Mouse (Mus musculus) ES-Bruce4 (cell line): ENCODE measurements around the gene Iqck. TPM values are rescaled to one million over a fixed set of nuclear protein-coding genes. Genes with fewer than 3 reads are reported as not detected.

Experiments
- H3K27ac ChIP-seq: 2 replicates; pipeline ENCODE4 v1.5.1; 2012; ENCODE audit warnings: low read length, inconsistent platforms; ENCODE audit not compliant: insufficient read depth
- H3K27me3 ChIP-seq: 2 replicates; pipeline ENCODE4 v1.6.1; 2012; ENCODE audit warnings: mild to moderate bottlenecking, low read length, inconsistent platforms; ENCODE audit not compliant: control insufficient read depth, poor library complexity, insufficient read depth, severe bottlenecking
- H3K36me3 ChIP-seq: 2 replicates; pipeline ENCODE4 v1.6.1; 2012; ENCODE audit warnings: inconsistent platforms, mild to moderate bottlenecking, low read length, moderate library complexity; ENCODE audit not compliant: control insufficient read depth, poor library complexity, insufficient read depth, severe bottlenecking
- H3K4me1 ChIP-seq: one replicate; pipeline ENCODE4 v1.8.1; 2011; ENCODE audit warnings: low read length; ENCODE audit not compliant: control insufficient read depth, insufficient read depth
- H3K4me3 ChIP-seq: 2 replicates; pipeline ENCODE4 v1.5.1; 2011; ENCODE audit warnings: low read depth, mild to moderate bottlenecking, low read length
- H3K9ac ChIP-seq: 2 replicates; pipeline ENCODE4 v1.6.1; 2012; ENCODE audit warnings: low read depth, mild to moderate bottlenecking, inconsistent platforms; ENCODE audit not compliant: poor library complexity, severe bottlenecking
- H3K9me3 ChIP-seq: replicated peaks from 2 replicates; pipeline ENCODE4 v1.6.1; 2012; ENCODE audit warnings: mild to moderate bottlenecking, low read length, inconsistent platforms; ENCODE audit not compliant: control insufficient read depth, poor library complexity, insufficient read depth, severe bottlenecking
- CTCF ChIP-seq: IDR thresholded peaks from one replicate; pipeline ENCODE4 v1.8.1; 2011; ENCODE audit warnings: low read depth, low read length
- EP300 ChIP-seq: IDR thresholded peaks from 2 replicates; pipeline ENCODE4 v1.6.1; 2011; ENCODE audit warnings: low read depth, low read length; ENCODE audit not compliant: insufficient read depth
- POLR2A ChIP-seq: IDR thresholded peaks from one replicate; pipeline ENCODE4 v1.8.1; 2011; ENCODE audit warnings: low read length; ENCODE audit not compliant: insufficient read depth
- polyA plus RNA-seq: library from polyadenylated mRNA; stranded (reverse); fragments of >200 nt; gene quantifications from 2 replicates; pipeline ENCODE4 v1.2.4, GENCODE M21; 2011; ENCODE audit warnings: low read depth; ENCODE audit not compliant: missing spikeins, insufficient read depth, insufficient read length

Gene Iqck
- polyA plus RNA-seq, 1 experiment: 0.73 TPM

- no peak overlapping the region for H3K9ac ChIP-seq
- H3K4me1 ChIP-seq: no peaks in the 10 kb centered on the region
- H3K9me3 ChIP-seq: no peaks in the 10 kb centered on the region
- no peak for TF ChIP-seq CTCF
- H3K4me3 ChIP-seq: no peak overlapping the region
- no peaks in the 10 kb centered on the region for H3K36me3 ChIP-seq
- no peak overlapping the region for H3K27ac ChIP-seq
- H3K27me3 ChIP-seq: no peaks in the 10 kb centered on the region
Measured at GRCm38 (mm10) chr7:118837901-118838300, 17.7 kb upstream of the Iqck start.

GRCm38 (mm10) chr7:118841030-118841745 is 14.4 kb upstream of the Iqck start:
- Histone ChIP-seq H3K4me1 (no peaks in the 10 kb centered on the region), H3K27me3 (no peaks in the 10 kb centered on the region), H3K4me3 (no peak overlapping the region), H3K9ac (no peak overlapping the region), H3K36me3 (peaks cover 30% of the 10 kb centered on the region), H3K9me3 (no peaks in the 10 kb centered on the region), H3K27ac (no peak overlapping the region)
- TF ChIP-seq EP300 (no peak), CTCF (no peak), POLR2A (no peak)

GRCm38 (mm10) chr7:118841796-118842195 is 13.8 kb upstream of the Iqck start:
- H3K4me3 ChIP-seq: no peak overlapping the region
- no peaks in the 10 kb centered on the region for H3K27me3 ChIP-seq
- no peaks in the 10 kb centered on the region for H3K4me1 ChIP-seq
- TF ChIP-seq POLR2A (no peak), CTCF (no peak), EP300 (no peak)
- H3K9ac ChIP-seq: no peak overlapping the region
- no peaks in the 10 kb centered on the region for H3K9me3 ChIP-seq
- H3K27ac ChIP-seq: peak overlapping the region; percentile 0; the same call in 1 of the 2 replicates
- H3K36me3 ChIP-seq: peaks cover 36% of the 10 kb centered on the region

- H3K4me1 ChIP-seq: no peaks in the 10 kb centered on the region
- H3K9ac ChIP-seq: no peak overlapping the region
- H3K36me3 ChIP-seq: peaks cover 45% of the 10 kb centered on the region
- no peaks in the 10 kb centered on the region for H3K9me3 ChIP-seq
- H3K27me3 ChIP-seq: no peaks in the 10 kb centered on the region
- no peak overlapping the region for H3K4me3 ChIP-seq
- TF ChIP-seq CTCF: no peak
- no peak for TF ChIP-seq POLR2A
- TF ChIP-seq EP300: no peak
- H3K27ac ChIP-seq: no peak overlapping the region
Measured at GRCm38 (mm10) chr7:118842938-118843337, 12.6 kb upstream of the Iqck start.

GRCm38 (mm10) chr7:118845141-118845540 is 10.4 kb upstream of the Iqck start:
- H3K4me1 ChIP-seq: peaks cover 5% of the 10 kb centered on the region
- H3K9ac ChIP-seq: no peak overlapping the region
- H3K27ac ChIP-seq: no peak overlapping the region
- no peak overlapping the region for H3K4me3 ChIP-seq
- no peaks in the 10 kb centered on the region for H3K27me3 ChIP-seq
- TF ChIP-seq CTCF: no peak
- no peak for TF ChIP-seq EP300
- no peak for TF ChIP-seq POLR2A
- H3K36me3 ChIP-seq: peaks cover 56% of the 10 kb centered on the region
- no peaks in the 10 kb centered on the region for H3K9me3 ChIP-seq

GRCm38 (mm10) chr7:118846329-118846728 is 9.2 kb upstream of the Iqck start:
- no peak overlapping the region for H3K4me3 ChIP-seq
- TF ChIP-seq POLR2A (no peak), EP300 (no peak), CTCF (no peak)
- no peaks in the 10 kb centered on the region for H3K27me3 ChIP-seq
- no peaks in the 10 kb centered on the region for H3K9me3 ChIP-seq
- peaks cover 57% of the 10 kb centered on the region for H3K36me3 ChIP-seq
- H3K4me1 ChIP-seq: peaks cover 5% of the 10 kb centered on the region
- H3K9ac ChIP-seq: no peak overlapping the region
- H3K27ac ChIP-seq: no peak overlapping the region
